Mouse (Mus musculus): ENCODE measurements around the gene Eef1akmt3. TPM values are rescaled to one million over a fixed set of nuclear protein-coding genes. Genes with fewer than 3 reads are reported as not detected.
"Not testable (repeated sequence)": the region's sequence is repeated elsewhere in the genome, so short reads cannot be mapped to it uniquely, and the experiment has no call there.

Gene Eef1akmt3
- polyA plus RNA-seq, 1 experiment from 2014 or later, result 0.07 TPM

DNA sequence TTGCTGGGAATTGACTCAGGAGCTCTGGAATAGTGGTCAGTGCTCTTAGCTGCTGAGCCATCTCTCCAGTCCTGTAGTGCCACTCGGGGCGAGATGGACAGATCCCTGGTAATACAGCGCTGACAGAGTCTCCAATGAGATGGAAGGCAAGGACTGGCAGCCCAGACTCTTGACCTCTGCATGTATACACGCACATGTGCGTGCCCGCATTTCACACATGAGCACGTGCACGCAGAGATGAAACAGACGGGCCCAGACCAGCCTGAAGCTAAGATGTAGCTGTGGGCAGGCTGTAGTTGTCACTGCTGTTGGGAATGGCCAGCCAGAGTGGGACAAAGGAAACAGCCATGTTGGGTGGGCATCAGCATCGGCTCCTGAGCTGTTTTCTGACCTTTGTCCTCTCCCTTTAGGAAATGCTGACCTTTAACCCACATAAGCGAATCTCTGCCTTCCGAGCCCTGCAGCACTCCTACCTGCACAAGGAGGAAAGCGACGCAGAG, 25.3 kb upstream of the Eef1akmt3 start:
- H3K4me1 ChIP-seq (replicated peaks), result peaks cover 59% of the 10 kb centered on the region
- peaks cover 47% of the 10 kb centered on the region for H3K36me3 ChIP-seq
- 88% methylated on average over 14 of the region's 14 CpGs for WGBS
- no peak for DNase-seq (ENCODE audit: low spot score)
- peak overlapping the region; percentile 20; the same call in 1 of the 2 replicates for H3K4me3 ChIP-seq
- H3K9me3 ChIP-seq, result no peaks in the 10 kb centered on the region
- H3K27me3 ChIP-seq (ENCODE audit: insufficient read depth, poor library complexity, severe bottlenecking), result peaks cover 7% of the 10 kb centered on the region; the same call in 1 of the 2 replicates
- H3K27ac ChIP-seq, result no peak overlapping the region

DNA sequence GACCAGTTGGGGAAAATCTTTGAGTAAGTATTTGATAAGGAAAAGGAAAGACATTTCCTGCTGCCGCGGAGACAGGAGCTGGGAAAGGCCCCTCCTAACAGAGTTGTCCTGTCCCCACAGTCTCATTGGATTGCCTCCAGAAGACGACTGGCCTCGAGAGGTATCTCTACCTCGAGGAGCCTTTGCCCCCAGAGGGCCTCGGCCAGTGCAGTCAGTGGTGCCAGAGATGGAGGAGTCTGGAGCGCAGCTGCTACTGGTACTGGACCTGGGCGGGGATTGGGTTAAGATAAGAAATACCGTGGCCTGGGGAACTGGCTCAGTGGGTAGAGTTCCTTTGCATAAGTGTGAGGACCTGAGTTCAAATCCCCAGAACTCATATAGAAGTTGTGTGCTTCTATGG, 24.7 kb upstream of the Eef1akmt3 start:
- H3K4me1 ChIP-seq (replicated peaks), result peaks cover 60% of the 10 kb centered on the region
- no peak overlapping the region; the same call in 1 of the 2 replicates for H3K4me3 ChIP-seq
- H3K27ac ChIP-seq, result no peak overlapping the region
- 91% methylated on average over 9 of the region's 9 CpGs for WGBS
- peaks cover 12% of the 10 kb centered on the region; the same call in 1 of the 2 replicates for H3K27me3 ChIP-seq (ENCODE audit: insufficient read depth, poor library complexity, severe bottlenecking)
- no peak for DNase-seq (ENCODE audit: low spot score)
- peaks cover 47% of the 10 kb centered on the region for H3K36me3 ChIP-seq
- H3K9me3 ChIP-seq, result no peaks in the 10 kb centered on the region

DNA sequence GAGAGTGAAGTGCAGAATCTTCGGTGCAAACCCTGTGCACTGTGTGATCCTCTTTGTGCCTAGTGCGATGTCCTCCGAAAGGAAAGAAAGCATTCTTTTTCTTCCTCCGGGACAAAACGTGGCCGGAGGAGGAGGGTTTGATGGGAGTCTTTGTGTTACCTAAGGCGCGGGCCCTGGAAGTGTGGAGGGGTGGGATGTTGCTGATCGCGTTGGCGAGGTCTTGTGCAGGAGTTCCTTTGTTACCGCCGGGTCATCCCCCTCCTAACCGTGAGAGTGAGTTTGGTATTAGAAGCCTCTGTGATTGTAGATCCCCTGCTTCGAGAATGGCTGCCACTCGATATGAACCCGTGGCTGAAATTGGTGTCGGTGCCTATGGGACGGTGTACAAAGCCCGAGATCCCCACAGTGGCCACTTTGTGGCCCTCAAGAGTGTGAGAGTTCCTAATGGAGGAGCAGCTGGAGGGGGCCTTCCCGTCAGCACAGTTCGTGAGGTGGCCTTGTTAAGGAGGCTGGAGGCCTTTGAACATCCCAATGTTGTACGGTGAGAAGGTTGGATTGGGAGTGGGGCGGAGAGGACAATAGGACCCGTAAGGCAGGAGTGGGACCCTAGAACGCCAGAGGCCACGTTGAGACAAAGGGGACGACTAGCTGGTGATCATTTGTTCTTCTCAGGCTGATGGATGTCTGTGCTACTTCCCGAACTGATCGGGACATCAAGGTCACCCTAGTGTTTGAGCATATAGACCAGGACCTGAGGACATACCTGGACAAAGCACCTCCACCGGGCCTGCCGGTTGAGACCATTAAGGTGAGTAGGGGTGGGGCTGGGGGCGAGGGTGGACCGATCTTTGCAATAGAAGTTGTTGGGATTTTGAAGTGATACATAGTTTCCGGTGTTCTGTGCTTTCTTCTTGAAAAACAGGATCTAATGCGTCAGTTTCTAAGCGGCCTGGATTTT, 22.9 kb upstream of the Eef1akmt3 start:
- H3K27ac ChIP-seq, result peak overlapping the region; percentile 98
- 17% methylated on average over 37 of the region's 37 CpGs for WGBS
- peaks cover 26% of the 10 kb centered on the region; the same call in 1 of the 2 replicates for H3K27me3 ChIP-seq (ENCODE audit: insufficient read depth, poor library complexity, severe bottlenecking)
- peaks cover 66% of the 10 kb centered on the region for H3K4me1 ChIP-seq (replicated peaks)
- peak; percentile 49 for DNase-seq (ENCODE audit: low spot score)
- no peaks in the 10 kb centered on the region for H3K9me3 ChIP-seq
- H3K36me3 ChIP-seq, result peaks cover 47% of the 10 kb centered on the region
- H3K4me3 ChIP-seq, result peak overlapping the region; percentile 85

DNA sequence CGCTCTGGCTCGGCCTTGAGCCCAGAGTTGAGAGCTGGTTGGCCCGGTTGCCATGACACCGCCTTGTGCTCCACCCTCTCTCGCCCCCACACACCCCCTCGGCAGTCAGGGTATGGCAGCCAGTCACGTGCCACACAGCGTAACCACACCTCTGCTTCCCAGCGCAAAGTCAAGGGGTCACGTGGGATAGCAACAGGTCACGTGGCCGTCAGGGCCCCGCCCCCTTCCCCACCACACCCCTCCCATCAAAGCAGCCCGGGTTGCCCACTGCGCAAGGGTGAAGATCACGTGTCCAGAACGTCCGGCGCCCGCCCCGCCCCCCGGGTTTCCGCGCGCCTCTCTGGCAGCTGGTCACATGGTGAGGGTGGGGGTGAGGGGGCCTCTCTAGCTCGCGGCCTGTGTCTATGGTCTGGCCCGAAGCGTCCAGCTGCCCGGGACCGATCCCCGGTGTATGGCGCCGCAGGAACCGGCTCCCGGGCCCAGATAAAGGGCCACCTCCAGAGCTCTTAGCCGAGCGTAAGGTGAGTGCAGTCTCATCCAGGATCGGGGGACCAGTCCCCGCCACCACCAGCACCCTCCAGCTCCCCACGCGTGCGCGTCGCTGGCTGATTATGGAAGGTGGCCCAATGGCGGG, 22.0 kb upstream of the Eef1akmt3 start, which contains the start of gene Cdk4:
TSS of gene Cdk4 (plus strand) at position 296 of the 634 bp plus-strand sequence.
- peak within 1 kb of the TSS; percentile 98 for H3K27ac ChIP-seq
- H3K4me3 ChIP-seq, result peak within 1 kb of the TSS; percentile 85
- H3K27me3 ChIP-seq (ENCODE audit: insufficient read depth, poor library complexity, severe bottlenecking), result peaks cover 34% of the 10 kb centered on the region; the same call in 1 of the 2 replicates
- peak; percentile 100 for DNase-seq (ENCODE audit: low spot score)
- under 1% methylated on average over 46 of the region's 46 CpGs for WGBS
- peaks cover 66% of the 10 kb centered on the region for H3K4me1 ChIP-seq (replicated peaks)
- no peaks in the 10 kb centered on the region for H3K9me3 ChIP-seq
- H3K36me3 ChIP-seq, result peaks cover 42% of the 10 kb centered on the region

DNA sequence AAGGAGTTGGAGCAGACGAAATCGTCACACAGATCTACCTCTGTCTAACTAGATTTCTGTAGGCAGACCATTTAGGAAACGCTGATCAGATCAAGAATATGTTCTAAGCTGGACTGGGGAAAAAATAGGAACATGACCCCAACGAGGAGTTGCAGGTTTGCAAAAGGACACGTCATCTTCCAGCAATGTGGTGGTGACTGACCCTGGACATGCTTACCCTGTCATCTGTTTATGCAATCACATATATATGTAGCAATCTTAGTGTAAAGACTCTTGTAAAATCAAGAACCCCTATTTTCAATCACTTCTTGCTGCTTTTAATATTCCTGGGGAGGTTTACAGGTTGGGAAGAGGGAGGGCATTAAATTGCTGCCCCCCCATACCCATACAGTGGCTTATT, 21.2 kb upstream of the Eef1akmt3 start:
- Histone ChIP-seq H3K27ac (peak overlapping the region; percentile 98; the same call in 1 of the 2 replicates), H3K4me3 (no peak overlapping the region), H3K9me3 (no peaks in the 10 kb centered on the region), H3K27me3 (ENCODE audit: insufficient read depth, poor library complexity, severe bottlenecking) (peaks cover 36% of the 10 kb centered on the region; the same call in 1 of the 2 replicates), H3K4me1 (replicated peaks) (peaks cover 68% of the 10 kb centered on the region), H3K36me3 (peaks cover 37% of the 10 kb centered on the region)
- WGBS, result 81% methylated on average over 5 of the region's 5 CpGs
- no peak for DNase-seq (ENCODE audit: low spot score)

DNA sequence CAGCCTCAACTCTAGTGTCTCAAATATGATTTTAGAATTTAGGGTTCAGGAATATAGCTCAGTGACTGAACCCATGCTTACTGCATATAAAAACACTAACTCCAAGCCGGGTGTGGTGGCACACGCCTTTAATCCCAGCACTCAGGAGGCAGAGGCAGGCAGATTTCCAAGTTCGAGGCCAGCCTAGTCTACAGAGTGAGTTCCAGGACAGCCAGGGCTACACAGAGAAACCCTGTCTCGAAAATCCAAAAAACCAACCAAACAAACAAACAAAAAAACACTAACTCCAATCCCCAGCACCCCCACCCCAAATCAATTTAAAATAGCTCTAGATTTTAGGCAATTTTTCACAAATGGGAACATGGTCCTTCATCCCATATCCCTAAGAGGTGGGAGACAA, 20.8 kb upstream of the Eef1akmt3 start:
- H3K9me3 ChIP-seq; H3K4me3 ChIP-seq; DNase-seq (ENCODE audit: low spot score): not testable (repeated sequence)
- Histone ChIP-seq H3K4me1 (replicated peaks) (peaks cover 70% of the 10 kb centered on the region), H3K36me3 (peaks cover 37% of the 10 kb centered on the region), H3K27ac (0 out of 2 replicates have a peak overlapping the region, but pooled peaks have one; percentile 98), H3K27me3 (ENCODE audit: insufficient read depth, poor library complexity, severe bottlenecking) (peaks cover 37% of the 10 kb centered on the region; the same call in 1 of the 2 replicates)
- WGBS, result 91% methylated on average over 4 of the region's 4 CpGs

DNA sequence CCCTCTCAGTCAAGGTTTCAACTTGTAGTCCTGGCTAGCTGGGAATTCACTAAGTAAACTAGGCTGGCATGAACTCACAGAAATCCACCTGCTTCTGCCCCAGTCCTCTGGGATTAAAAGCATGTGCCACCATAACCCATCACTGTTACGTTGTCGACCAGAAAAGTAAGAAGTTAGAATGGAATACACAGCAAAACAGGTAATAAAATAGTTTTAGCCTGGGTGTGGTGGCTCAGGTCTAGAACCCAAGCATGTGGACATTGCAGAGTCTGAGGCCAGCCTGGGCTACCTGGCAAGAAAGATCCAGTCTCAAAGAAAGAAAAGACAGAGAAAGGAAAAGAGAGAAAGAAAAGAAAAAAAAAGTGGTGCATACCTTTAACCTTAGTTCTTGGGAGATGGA, 20.2 kb upstream of the Eef1akmt3 start:
- Histone ChIP-seq H3K9me3 (no peaks in the 10 kb centered on the region), H3K27me3 (ENCODE audit: insufficient read depth, poor library complexity, severe bottlenecking) (peaks cover 37% of the 10 kb centered on the region; the same call in 1 of the 2 replicates), H3K27ac (0 out of 2 replicates have a peak overlapping the region, but pooled peaks have one; percentile 97), H3K4me3 (0 out of 2 replicates have a peak overlapping the region, but pooled peaks have one; percentile 96), H3K4me1 (replicated peaks) (peaks cover 66% of the 10 kb centered on the region), H3K36me3 (peaks cover 37% of the 10 kb centered on the region)
- DNase-seq (ENCODE audit: low spot score), result no peak
- 69% methylated on average over 2 of the region's 2 CpGs for whole genome bisulfite sequencing

DNA sequence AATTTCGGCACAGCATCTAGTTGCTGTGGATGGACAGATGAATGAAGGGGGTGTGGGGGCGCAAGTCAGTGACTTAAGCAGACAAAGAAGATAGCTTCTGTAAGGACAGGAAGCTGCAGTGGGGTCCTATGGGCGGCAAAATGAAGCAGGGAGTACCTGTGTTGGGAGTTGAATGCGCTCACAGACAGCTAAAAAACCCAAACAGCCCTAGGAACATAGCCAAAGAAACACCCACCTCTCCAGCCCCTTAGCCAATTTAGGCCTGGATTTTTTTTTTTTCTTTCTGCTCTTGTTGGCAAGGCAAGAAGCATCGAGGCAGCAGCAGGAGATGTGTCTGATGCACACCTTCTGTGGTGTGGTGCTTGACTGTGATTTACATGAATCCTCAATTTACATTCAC, 19.8 kb upstream of the Eef1akmt3 start:
- Histone ChIP-seq H3K27ac (peak overlapping the region; percentile 97; the same call in 1 of the 2 replicates), H3K9me3 (no peaks in the 10 kb centered on the region), H3K36me3 (peaks cover 37% of the 10 kb centered on the region), H3K27me3 (ENCODE audit: insufficient read depth, poor library complexity, severe bottlenecking) (peaks cover 37% of the 10 kb centered on the region; the same call in 1 of the 2 replicates), H3K4me3 (peak overlapping the region; percentile 96), H3K4me1 (replicated peaks) (peaks cover 66% of the 10 kb centered on the region)
- DNase-seq (ENCODE audit: low spot score), result no peak
- 24% methylated on average over 5 of the region's 5 CpGs for WGBS

DNA sequence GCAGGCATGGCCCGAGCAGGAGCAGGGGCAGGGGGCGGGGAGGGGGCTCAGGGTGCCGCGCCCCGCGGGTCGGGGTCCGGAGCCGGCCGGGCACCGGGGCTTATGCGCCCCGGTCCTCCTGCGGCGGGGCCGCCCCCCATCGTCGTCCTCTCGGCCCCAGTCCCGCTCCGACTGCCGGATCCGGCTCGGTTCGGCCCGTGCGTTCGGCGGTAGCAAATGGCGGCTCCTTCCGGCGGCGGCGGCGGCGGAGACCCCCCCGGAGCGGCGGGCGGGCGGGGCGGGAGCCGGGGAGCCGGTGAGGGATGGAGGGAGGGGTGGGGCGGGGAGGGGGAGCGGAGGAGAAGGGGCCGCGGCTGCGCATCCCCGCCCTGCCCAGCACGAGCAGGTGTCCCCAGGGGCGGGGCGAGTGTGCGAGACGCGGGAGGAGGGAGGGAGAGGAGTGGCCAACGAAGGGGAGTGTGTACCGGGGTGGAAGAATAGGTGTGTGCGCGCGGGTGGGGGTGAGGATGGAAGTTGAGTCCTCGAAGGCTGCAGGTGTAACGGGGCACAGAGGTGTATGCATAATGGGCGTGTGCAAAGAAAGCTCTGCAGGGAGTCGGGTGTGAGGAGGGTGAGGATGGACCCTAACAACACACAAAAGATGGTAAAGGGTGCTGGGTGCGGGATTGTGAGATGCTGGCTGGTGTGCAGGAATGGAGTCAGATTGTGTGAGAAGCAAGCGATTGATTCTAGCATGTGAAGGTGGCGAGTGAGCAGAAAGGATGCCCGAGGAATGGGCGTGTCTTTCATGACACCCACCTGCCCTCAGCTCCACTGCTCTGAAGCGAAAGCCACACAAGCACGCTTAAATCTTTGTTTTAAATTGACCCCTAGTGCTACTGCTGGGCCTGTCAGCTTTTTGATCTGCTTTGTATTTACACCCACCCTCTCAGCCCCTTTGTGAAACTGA, 18.9 kb upstream of the Eef1akmt3 start, which contains the start of gene March9:
TSS of gene March9 (minus strand) at position 217 of the 949 bp plus-strand sequence.
- Histone ChIP-seq H3K27ac (peak within 1 kb of the TSS; percentile 97), H3K4me1 (replicated peaks) (peaks cover 64% of the 10 kb centered on the region), H3K9me3 (no peaks in the 10 kb centered on the region), H3K36me3 (peaks cover 37% of the 10 kb centered on the region), H3K4me3 (peak within 1 kb of the TSS; percentile 96), H3K27me3 (ENCODE audit: insufficient read depth, poor library complexity, severe bottlenecking) (peaks cover 37% of the 10 kb centered on the region; the same call in 1 of the 2 replicates)
- DNase-seq (ENCODE audit: low spot score), result peak; percentile 63
- under 1% methylated on average over 62 of the region's 72 CpGs for WGBS

DNA sequence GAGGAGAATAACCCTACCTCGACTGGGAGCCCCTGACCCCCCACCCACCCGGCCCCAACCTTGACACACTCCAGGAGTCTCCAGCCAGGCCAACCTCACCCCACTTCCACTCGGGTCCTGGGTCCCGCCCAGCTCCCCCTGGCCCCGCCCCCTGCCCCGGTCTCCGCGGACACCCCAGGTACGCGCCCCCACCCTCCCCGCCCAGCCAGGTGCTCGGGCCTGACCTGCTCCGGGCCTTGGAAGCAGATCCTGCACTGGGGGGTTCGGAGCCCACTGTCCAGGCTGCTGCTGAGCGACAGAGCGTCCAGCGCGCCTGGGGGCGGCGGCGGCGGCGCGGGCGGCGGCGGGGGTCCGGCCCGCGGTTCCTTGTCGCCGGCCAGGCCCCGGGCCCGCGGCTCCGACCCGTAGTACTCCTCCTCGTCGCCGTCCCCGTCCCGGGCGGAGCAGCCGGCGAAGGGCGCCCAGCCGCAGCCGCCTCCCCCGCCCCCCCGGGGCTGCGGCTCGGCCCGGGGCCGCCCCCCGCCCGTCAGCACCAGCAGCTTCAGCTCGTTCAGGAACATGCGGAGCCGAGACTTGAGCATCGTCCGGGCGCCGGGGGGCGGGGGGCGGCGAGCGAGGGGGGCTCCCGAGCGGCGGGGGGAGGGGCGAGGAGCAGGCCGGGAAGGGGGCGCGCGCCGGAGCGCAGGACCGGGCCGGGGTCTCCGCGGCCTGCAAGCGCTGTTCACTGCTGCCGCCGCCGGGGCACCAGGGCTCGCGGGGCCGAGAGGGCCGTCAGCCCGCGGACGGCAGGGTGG, 18.1 kb upstream of the Eef1akmt3 start:
- Histone ChIP-seq H3K36me3 (peaks cover 37% of the 10 kb centered on the region), H3K27ac (peak overlapping the region; percentile 97), H3K4me1 (replicated peaks) (peaks cover 55% of the 10 kb centered on the region), H3K27me3 (ENCODE audit: insufficient read depth, poor library complexity, severe bottlenecking) (peaks cover 37% of the 10 kb centered on the region; the same call in 1 of the 2 replicates), H3K4me3 (peak overlapping the region; percentile 96), H3K9me3 (no peaks in the 10 kb centered on the region)
- WGBS, result under 1% methylated on average over 91 of the region's 92 CpGs
- DNase-seq (ENCODE audit: low spot score), result no peak

DNA sequence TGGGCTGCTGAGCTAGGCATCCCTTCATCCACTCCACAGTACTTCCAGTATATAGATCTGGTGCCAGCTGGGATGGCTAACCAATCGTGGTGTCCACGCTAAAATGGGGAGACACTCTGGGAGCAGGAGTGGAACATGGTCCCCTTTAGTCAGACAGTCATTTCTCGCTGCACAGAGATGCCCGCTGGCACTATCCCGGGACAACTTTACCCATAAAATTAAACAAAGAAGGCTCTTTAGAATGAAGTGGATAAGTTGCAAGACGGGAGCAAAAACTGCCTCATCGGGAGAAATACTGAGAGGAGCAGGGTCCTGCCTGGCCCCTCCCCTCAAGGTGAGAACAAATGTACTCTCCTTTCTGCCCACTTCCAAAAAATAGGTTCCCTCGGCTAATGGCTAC, 17.4 kb upstream of the Eef1akmt3 start:
- Histone ChIP-seq H3K36me3 (peaks cover 41% of the 10 kb centered on the region), H3K27ac (peak overlapping the region; percentile 97), H3K4me1 (replicated peaks) (peaks cover 55% of the 10 kb centered on the region), H3K4me3 (peak overlapping the region; percentile 96), H3K9me3 (no peaks in the 10 kb centered on the region), H3K27me3 (ENCODE audit: insufficient read depth, poor library complexity, severe bottlenecking) (peaks cover 37% of the 10 kb centered on the region; the same call in 1 of the 2 replicates)
- DNase-seq (ENCODE audit: low spot score), result no peak
- WGBS, result 12% methylated on average over 8 of the region's 8 CpGs
